Mouse (Mus musculus) G1E (cell line): Measurements from ENCODE around the gene Akr7a5.

Experiments
- CTCF ChIP-seq: IDR thresholded peaks from 2 replicates; pipeline ENCODE4 v1.5.1; 2012; ENCODE audit warnings: low read depth, low read length, inconsistent platforms, mixed read lengths
- GATA1 ChIP-seq: IDR thresholded peaks from 2 replicates; pipeline ENCODE4 v1.6.1; 2012; ENCODE audit warnings: borderline replicate concordance, low read length, inconsistent platforms, mixed read lengths
- TAL1 ChIP-seq: conservative IDR thresholded peaks from 2 replicates; pipeline ENCODE4 v1.6.1; 2012; ENCODE audit warnings: low read depth, low read length, inconsistent platforms, mixed read lengths

GRCm38 (mm10) chr4:139310171-139310898, at the start of gene Akr7a5, which contains the start of gene Pqlc2:
- TF ChIP-seq TAL1: no peak
- no peak for TF ChIP-seq CTCF
- TF ChIP-seq GATA1: no peak
